Mouse (Mus musculus): ENCODE results near the gene Gfap. TPM values are rescaled to one million over a fixed set of nuclear protein-coding genes. Genes with fewer than 3 reads are reported as not detected.

The Gfap gene
- polyA plus RNA-seq, 1 experiment = 8.1 TPM

- TF ChIP-seq POLR2A (IDR thresholded peaks at IDR 0.05; ENCODE audit: borderline replicate concordance, control insufficient read depth, low read depth, low read length) (no peak), CTCF (IDR thresholded peaks at IDR 0.05; ENCODE audit: control insufficient read depth, insufficient read depth, low read length) (no peak)
- Histone ChIP-seq H3K27ac (ENCODE audit: control insufficient read depth, insufficient read depth, low read depth, low read length, poor library complexity) (no peak overlapping the region), H3K4me3 (replicated peaks; ENCODE audit: control insufficient read depth, low read depth, low read length) (no peak overlapping the region), H3K4me1 (ENCODE audit: control insufficient read depth, insufficient read depth, low read length) (no peaks in the 10 kb centered on the region)
- 72% methylated on average over 3 of the region's 3 CpGs for WGBS
Measured at GRCm38 (mm10) chr11:102937529-102938182, 36.9 kb upstream of the Gfap start.

- no peak overlapping the region for H3K4me3 ChIP-seq (replicated peaks; ENCODE audit: control insufficient read depth, low read depth, low read length)
- H3K27ac ChIP-seq (ENCODE audit: control insufficient read depth, insufficient read depth, low read depth, low read length, poor library complexity) = no peak overlapping the region
- H3K4me1 ChIP-seq (ENCODE audit: control insufficient read depth, insufficient read depth, low read length) = no peaks in the 10 kb centered on the region
- TF ChIP-seq POLR2A (IDR thresholded peaks at IDR 0.05; ENCODE audit: borderline replicate concordance, control insufficient read depth, low read depth, low read length) = no peak
- TF ChIP-seq CTCF (IDR thresholded peaks at IDR 0.05; ENCODE audit: control insufficient read depth, insufficient read depth, low read length) = no peak
- WGBS = 58% methylated on average over 4 of the region's 4 CpGs
Measured at GRCm38 (mm10) chr11:102936272-102936671, 35.6 kb upstream of the Gfap start.

GRCm38 (mm10) chr11:102930672-102931071 lies 30.0 kb upstream of the Gfap start:
- H3K4me1 ChIP-seq (ENCODE audit: control insufficient read depth, insufficient read depth, low read length) = no peaks in the 10 kb centered on the region
- TF ChIP-seq POLR2A (IDR thresholded peaks at IDR 0.05; ENCODE audit: borderline replicate concordance, control insufficient read depth, low read depth, low read length) = no peak
- no peak for TF ChIP-seq CTCF (IDR thresholded peaks at IDR 0.05; ENCODE audit: control insufficient read depth, insufficient read depth, low read length)
- 50% methylated on average over 10 of the region's 10 CpGs for WGBS
- H3K27ac ChIP-seq (ENCODE audit: control insufficient read depth, insufficient read depth, low read depth, low read length, poor library complexity) = no peak overlapping the region
- no peak overlapping the region for H3K4me3 ChIP-seq (replicated peaks; ENCODE audit: control insufficient read depth, low read depth, low read length)

GRCm38 (mm10) chr11:102925351-102925717 lies 24.6 kb upstream of the Gfap start:
- Histone ChIP-seq H3K4me1 (ENCODE audit: control insufficient read depth, insufficient read depth, low read length) (no peaks in the 10 kb centered on the region), H3K4me3 (replicated peaks; ENCODE audit: control insufficient read depth, low read depth, low read length) (peak overlapping the region; percentile 87), H3K27ac (ENCODE audit: control insufficient read depth, insufficient read depth, low read depth, low read length, poor library complexity) (peak overlapping the region; percentile 88)
- 1% methylated on average over 10 of the region's 10 CpGs for WGBS
- TF ChIP-seq POLR2A (IDR thresholded peaks at IDR 0.05; ENCODE audit: borderline replicate concordance, control insufficient read depth, low read depth, low read length) = no peak
- TF ChIP-seq CTCF (IDR thresholded peaks at IDR 0.05; ENCODE audit: control insufficient read depth, insufficient read depth, low read length) = no peak

GRCm38 (mm10) chr11:102924557-102925350 lies 24.0 kb upstream of the Gfap start, which contains the start of gene Kif18b:
Kif18b (minus strand) TSS chr11:102925124.
- WGBS = under 1% methylated on average over 62 of the region's 62 CpGs

GRCm38 (mm10) chr11:102921491-102921890 lies 20.8 kb upstream of the Gfap start:
- Histone ChIP-seq H3K4me1 (ENCODE audit: control insufficient read depth, insufficient read depth, low read length) (no peaks in the 10 kb centered on the region), H3K4me3 (replicated peaks; ENCODE audit: control insufficient read depth, low read depth, low read length) (no peak overlapping the region), H3K27ac (ENCODE audit: control insufficient read depth, insufficient read depth, low read depth, low read length, poor library complexity) (no peak overlapping the region)
- TF ChIP-seq POLR2A (IDR thresholded peaks at IDR 0.05; ENCODE audit: borderline replicate concordance, control insufficient read depth, low read depth, low read length) (no peak), CTCF (IDR thresholded peaks at IDR 0.05; ENCODE audit: control insufficient read depth, insufficient read depth, low read length) (no peak)
- 93% methylated on average over 6 of the region's 6 CpGs for WGBS

More at GRCm38 (mm10) chr11:102924557-102925350, 24.0 kb upstream of the Gfap start, which contains the start of gene Kif18b:
- Histone ChIP-seq H3K4me3 (replicated peaks; ENCODE audit: control insufficient read depth, low read depth, low read length) (peak within 1 kb of the TSS; percentile 87), H3K27ac (ENCODE audit: control insufficient read depth, insufficient read depth, low read depth, low read length, poor library complexity) (peak within 1 kb of the TSS; percentile 88), H3K4me1 (ENCODE audit: control insufficient read depth, insufficient read depth, low read length) (no peaks in the 10 kb centered on the region)
- TF ChIP-seq POLR2A (IDR thresholded peaks at IDR 0.05; ENCODE audit: borderline replicate concordance, control insufficient read depth, low read depth, low read length) (peak; percentile 73; the same call in 1 of the 2 replicates), CTCF (IDR thresholded peaks at IDR 0.05; ENCODE audit: control insufficient read depth, insufficient read depth, low read length) (no peak)

GRCm38 (mm10) chr11:102918077-102918476 lies 17.4 kb upstream of the Gfap start:
- Histone ChIP-seq H3K27ac (ENCODE audit: control insufficient read depth, insufficient read depth, low read depth, low read length, poor library complexity) (no peak overlapping the region), H3K4me3 (replicated peaks; ENCODE audit: control insufficient read depth, low read depth, low read length) (no peak overlapping the region), H3K4me1 (ENCODE audit: control insufficient read depth, insufficient read depth, low read length) (no peaks in the 10 kb centered on the region)
- TF ChIP-seq POLR2A (IDR thresholded peaks at IDR 0.05; ENCODE audit: borderline replicate concordance, control insufficient read depth, low read depth, low read length) (no peak), CTCF (IDR thresholded peaks at IDR 0.05; ENCODE audit: control insufficient read depth, insufficient read depth, low read length) (no peak)
- WGBS = 60% methylated on average over 4 of the region's 4 CpGs

- WGBS = 91% methylated on average over 9 of the region's 9 CpGs
- no peak for TF ChIP-seq CTCF (IDR thresholded peaks at IDR 0.05; ENCODE audit: control insufficient read depth, insufficient read depth, low read length)
- no peak for TF ChIP-seq POLR2A (IDR thresholded peaks at IDR 0.05; ENCODE audit: borderline replicate concordance, control insufficient read depth, low read depth, low read length)
Measured at GRCm38 (mm10) chr11:102915380-102915779, 14.7 kb upstream of the Gfap start.

More at GRCm38 (mm10) chr11:102915380-102915779, 14.7 kb upstream of the Gfap start:
- no peak overlapping the region for H3K27ac ChIP-seq (ENCODE audit: control insufficient read depth, insufficient read depth, low read depth, low read length, poor library complexity)
- H3K4me3 ChIP-seq (replicated peaks; ENCODE audit: control insufficient read depth, low read depth, low read length) = no peak overlapping the region
- no peaks in the 10 kb centered on the region for H3K4me1 ChIP-seq (ENCODE audit: control insufficient read depth, insufficient read depth, low read length)
